Mouse (Mus musculus) heart, adult 2 months (tissue): ENCODE data around the gene Tmprss3. TPM values are rescaled to one million over a fixed set of nuclear protein-coding genes. Genes with fewer than 3 reads are reported as not detected.

Experiments
- DNase-seq, 2 experiments: peaks; one replicate each; pipeline ENCODE4 v3.0.0; 2021
- H3K27ac ChIP-seq: fragments of 200-600 bp; 2 replicates; pipeline ENCODE4 v1.8.1; 2022
- H3K27me3 ChIP-seq: fragments of 200-500 bp; 2 replicates; pipeline ENCODE4 v1.6.1; 2012; ENCODE audit warnings: mild to moderate bottlenecking, low read length, inconsistent platforms, mixed read lengths; ENCODE audit not compliant: control insufficient read depth, insufficient read depth
- H3K36me3 ChIP-seq: fragments of 200-500 bp; 2 replicates; pipeline ENCODE4 v1.6.1; 2012; ENCODE audit warnings: low read length, inconsistent platforms; ENCODE audit not compliant: control insufficient read depth, insufficient read depth
- H3K4me1 ChIP-seq: fragments of 200-500 bp; 2 replicates; pipeline ENCODE4 v1.6.1; 2011; ENCODE audit warnings: low read length; ENCODE audit not compliant: control insufficient read depth, insufficient read depth
- H3K4me3 ChIP-seq: fragments of 200-600 bp; 2 replicates; pipeline ENCODE4 v1.8.1; 2022
- H3K79me2 ChIP-seq: fragments of 200-500 bp; replicated peaks from 2 replicates; pipeline ENCODE4 v1.6.1; 2012; ENCODE audit warnings: mild to moderate bottlenecking, inconsistent platforms, low read length, moderate library complexity, mixed read lengths; ENCODE audit not compliant: control insufficient read depth, insufficient read depth
- H3K9ac ChIP-seq: fragments of 200-500 bp; 2 replicates; pipeline ENCODE4 v1.6.1; 2012; ENCODE audit warnings: low read depth, mild to moderate bottlenecking, control low read depth, inconsistent platforms, low read length, mixed read lengths
- CTCF ChIP-seq: fragments of 200-600 bp; IDR thresholded peaks from 2 replicates; pipeline ENCODE4 v1.8.1; 2022; ENCODE audit warnings: antibody characterized with exemption, mild to moderate bottlenecking, moderate library complexity
- EP300 ChIP-seq: fragments of 200-500 bp; IDR thresholded peaks from 2 replicates; pipeline ENCODE4 v1.6.1; 2011; ENCODE audit warnings: low read depth, low read length, control low read depth; ENCODE audit not compliant: insufficient read depth
- POLR2A ChIP-seq: fragments of 200-500 bp; IDR thresholded peaks from 2 replicates; pipeline ENCODE4 v1.6.1; 2011; ENCODE audit warnings: mild to moderate bottlenecking, low read depth, low read length, control low read depth; ENCODE audit not compliant: insufficient read depth
- WGBS: fragments of 180-500 bp; shearing (Covaris S2); methylation state at CpG from one replicate; pipeline ENCODE4 v1.1.7; 2018; 5-methylcytosine and 5-hydroxymethylcytosine counted together
- intact Hi-C: fragments of 180-260 bp; cut with DNase I; formaldehyde crosslinking; loops from one replicate; pipeline ENCODE4 v1.15.1; 2025
- polyA plus RNA-seq: library from polyadenylated mRNA; depleted of rRNA; stranded (reverse); fragments of >200 nt; gene quantifications from 2 replicates; pipeline ENCODE4 v1.2.3, GENCODE M21; 2012
- total RNA-seq, 2 experiments: library from RNA; stranded (reverse); gene quantifications; 2 replicates each; pipeline ENCODE4 v1.2.3; 2021

Gene Tmprss3
- total and polyA plus RNA-seq, 3 experiments = not detected

DNA sequence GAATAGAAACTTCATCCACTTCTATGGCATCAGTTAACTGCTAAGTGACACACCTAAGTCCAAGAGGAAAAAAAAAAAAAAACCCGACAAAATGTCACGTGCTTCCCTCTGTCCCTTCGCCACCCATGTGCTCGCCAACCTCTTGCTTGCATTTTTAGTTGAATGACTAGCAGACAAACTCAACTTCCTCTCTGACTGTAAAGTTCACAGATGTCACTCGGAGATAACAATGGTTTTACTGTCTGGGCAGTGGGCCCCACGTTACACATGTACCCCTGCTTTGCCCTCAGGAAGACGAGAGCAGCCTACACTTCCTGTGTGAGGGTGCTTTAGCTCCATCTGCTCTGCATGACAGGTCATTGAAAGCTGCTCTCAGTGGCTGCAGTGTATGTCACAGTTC lies 25.1 kb upstream of the Tmprss3 start:
- Histone ChIP-seq H3K4me1 (no peaks in the 10 kb centered on the region), H3K9ac (no peak overlapping the region), H3K27me3 (no peaks in the 10 kb centered on the region), H3K27ac (no peak overlapping the region), H3K79me2 (no peaks in the 10 kb centered on the region), H3K36me3 (no peaks in the 10 kb centered on the region), H3K4me3 (no peak overlapping the region)
- TF ChIP-seq POLR2A (no peak), EP300 (no peak), CTCF (no peak)
- 41% methylated on average over 7 of the region's 7 CpGs for WGBS
- intact Hi-C loops = no loop called here
- DNase-seq = no peak

DNA sequence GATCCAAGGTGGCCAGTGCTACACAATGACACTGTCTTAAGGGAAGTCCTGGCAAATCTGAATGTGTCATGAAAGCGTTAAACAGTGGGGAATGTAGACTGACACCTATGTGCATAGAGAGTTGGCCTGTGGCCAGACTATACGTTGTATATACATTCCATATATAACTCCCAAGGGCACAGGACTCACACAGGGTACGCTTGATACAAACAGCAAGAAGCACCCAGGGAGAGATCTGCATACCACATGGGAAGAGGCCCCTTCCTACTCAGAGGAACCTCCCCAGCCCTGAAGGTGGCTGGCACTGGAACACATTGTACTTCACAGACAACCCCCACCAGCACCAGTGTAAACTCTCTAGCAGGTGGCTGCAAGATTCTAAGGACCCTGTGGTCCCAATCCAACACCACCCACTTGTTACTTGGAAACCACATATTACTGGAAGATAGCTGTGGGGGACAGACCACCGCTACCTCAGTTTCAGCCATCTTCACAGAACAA lies 24.1 kb upstream of the Tmprss3 start:
- intact Hi-C loops = no loop called here
- H3K9ac ChIP-seq = no peak overlapping the region
- DNase-seq = no peak
- TF ChIP-seq EP300 = no peak
- no peak for TF ChIP-seq CTCF
- TF ChIP-seq POLR2A = no peak
- 65% methylated on average over 4 of the region's 4 CpGs for WGBS
- no peaks in the 10 kb centered on the region for H3K79me2 ChIP-seq
- H3K27ac ChIP-seq = no peak overlapping the region
- no peaks in the 10 kb centered on the region for H3K4me1 ChIP-seq
- H3K36me3 ChIP-seq = no peaks in the 10 kb centered on the region
- no peak overlapping the region for H3K4me3 ChIP-seq
- no peaks in the 10 kb centered on the region for H3K27me3 ChIP-seq

DNA sequence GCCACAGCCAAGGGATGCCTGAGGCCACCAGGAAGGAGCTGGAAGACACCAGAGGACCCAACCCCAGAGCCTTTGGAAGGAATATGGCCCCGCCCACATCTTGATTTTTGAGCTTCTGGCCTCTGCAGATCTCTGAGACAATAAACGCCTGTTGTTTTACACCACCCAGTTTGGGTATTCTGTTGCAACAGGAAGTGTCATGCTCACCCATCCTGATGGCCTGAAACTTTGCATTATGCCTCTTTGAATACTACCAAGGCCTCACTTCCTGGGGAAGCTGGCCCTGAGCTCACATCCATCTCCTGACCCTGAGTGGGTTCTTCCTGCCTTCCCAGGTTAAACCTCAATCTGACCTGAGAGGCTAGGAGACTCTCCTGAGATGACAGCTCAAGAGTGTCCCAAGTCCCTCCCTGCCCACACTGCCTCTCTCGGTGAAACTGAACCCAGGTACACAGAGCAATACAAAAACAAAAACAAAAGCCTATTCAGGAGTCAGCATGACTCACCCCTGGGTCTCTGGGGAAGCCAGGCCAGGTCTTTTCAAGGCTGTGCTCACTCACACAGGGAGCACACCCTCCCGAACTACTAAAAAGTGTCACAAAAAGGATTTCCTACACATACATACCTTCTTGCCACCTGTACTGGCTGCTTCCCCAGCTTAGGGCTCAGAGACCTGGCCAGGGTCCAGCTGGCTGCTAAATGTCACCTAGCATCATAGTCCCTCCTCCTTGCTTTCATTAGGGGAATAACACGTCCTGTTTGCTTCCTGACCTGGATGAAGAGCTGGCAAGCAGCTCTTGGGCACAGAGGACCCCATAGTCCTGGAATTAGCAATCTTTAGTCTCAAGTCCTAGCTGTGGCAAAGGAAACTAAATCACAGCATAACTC lies 17.5 kb upstream of the Tmprss3 start:
- Histone ChIP-seq H3K79me2 (no peaks in the 10 kb centered on the region), H3K4me3 (no peak overlapping the region), H3K9ac (no peak overlapping the region), H3K4me1 (no peaks in the 10 kb centered on the region), H3K27ac (no peak overlapping the region), H3K27me3 (no peaks in the 10 kb centered on the region), H3K36me3 (no peaks in the 10 kb centered on the region)
- intact Hi-C loops = no loop called here
- DNase-seq = no peak
- TF ChIP-seq POLR2A (no peak), CTCF (no peak), EP300 (no peak)
- 38% methylated on average over 5 of the region's 5 CpGs for WGBS

DNA sequence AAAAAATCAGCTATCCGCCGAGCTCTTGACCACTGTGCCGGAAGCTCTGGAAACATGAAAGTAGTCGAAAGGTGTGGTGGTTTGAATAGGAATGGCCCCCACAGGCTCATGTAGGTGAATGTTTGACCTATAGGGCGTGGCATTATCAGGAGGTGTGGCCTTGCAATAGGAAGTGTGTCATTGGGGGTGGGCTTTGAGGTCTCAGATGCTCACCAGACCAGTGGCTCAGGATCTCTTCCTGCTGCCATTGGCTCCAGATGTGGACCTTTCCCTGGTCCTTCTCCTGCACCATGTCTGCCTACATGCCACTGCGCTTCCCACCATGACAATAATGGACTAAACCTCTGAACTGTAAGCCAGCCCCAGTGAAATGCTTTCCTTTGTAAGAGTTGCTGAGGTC lies 13.1 kb upstream of the Tmprss3 start:
- no peaks in the 10 kb centered on the region for H3K4me1 ChIP-seq
- intact Hi-C loops = no loop called here
- H3K36me3 ChIP-seq = no peaks in the 10 kb centered on the region
- H3K79me2 ChIP-seq = no peaks in the 10 kb centered on the region
- WGBS = 90% methylated on average over 6 of the region's 6 CpGs
- 0 out of 2 replicates have a peak, but pooled peaks cover 3% of the 10 kb centered on the region for H3K27me3 ChIP-seq
- no peak overlapping the region for H3K4me3 ChIP-seq
- no peak overlapping the region for H3K9ac ChIP-seq
- no peak overlapping the region for H3K27ac ChIP-seq
- no peak for DNase-seq
- TF ChIP-seq EP300 = no peak

DNA sequence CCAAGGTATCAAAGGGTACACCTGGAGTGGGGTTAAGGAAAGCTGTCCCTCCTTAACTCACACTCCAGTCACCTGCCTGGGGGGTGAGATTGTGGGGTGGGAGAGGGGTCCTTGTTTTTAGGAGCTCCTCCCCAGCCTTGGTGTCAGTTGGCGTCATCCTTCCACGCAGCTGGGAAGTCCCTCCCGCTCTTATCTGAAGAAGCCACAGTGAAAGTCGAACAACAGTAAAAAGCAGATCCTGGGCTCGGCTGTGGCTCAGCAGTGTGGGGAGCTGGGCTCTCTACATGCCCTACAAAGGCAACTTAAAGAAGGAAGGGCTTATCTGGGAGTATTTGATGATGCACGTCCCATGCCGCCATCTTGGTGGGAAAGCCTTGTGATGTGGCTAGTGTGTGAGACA lies 11.5 kb upstream of the Tmprss3 start:
- Histone ChIP-seq H3K4me3 (no peak overlapping the region), H3K27me3 (0 out of 2 replicates have a peak, but pooled peaks cover 3% of the 10 kb centered on the region), H3K4me1 (no peaks in the 10 kb centered on the region), H3K79me2 (no peaks in the 10 kb centered on the region), H3K27ac (no peak overlapping the region), H3K36me3 (no peaks in the 10 kb centered on the region), H3K9ac (no peak overlapping the region)
- no peak for DNase-seq
- intact Hi-C loops = no loop called here
- WGBS = 78% methylated on average over 7 of the region's 7 CpGs
- TF ChIP-seq POLR2A = no peak

DNA sequence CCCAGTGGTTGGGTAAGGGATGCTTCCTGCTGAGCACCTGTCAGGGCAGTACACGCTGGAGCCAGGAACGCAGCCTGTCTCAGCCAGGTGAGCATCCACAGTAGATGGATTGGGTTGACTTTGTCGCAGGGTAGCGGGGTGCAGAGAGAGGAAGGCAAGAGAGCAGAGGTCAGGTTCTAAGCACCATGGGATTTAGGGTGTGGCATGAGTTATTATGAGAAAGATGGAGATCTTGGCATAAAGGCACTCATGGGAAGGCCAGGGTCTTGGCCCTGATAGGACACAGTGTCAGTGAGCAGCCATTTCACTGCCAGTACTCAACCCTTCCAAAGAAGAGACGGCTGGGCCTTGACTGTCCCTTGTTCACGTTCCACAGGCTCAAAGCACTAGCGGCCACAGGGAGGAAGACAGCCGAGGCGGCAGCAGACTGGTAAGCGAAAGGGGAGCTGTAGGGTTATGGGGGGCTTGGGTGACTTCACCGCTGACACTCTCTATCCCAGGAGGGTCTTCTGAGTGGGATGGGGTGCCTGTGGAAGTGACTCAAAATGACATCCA lies 10.7 kb upstream of the Tmprss3 start:
- no peak for DNase-seq
- Histone ChIP-seq H3K4me1 (no peaks in the 10 kb centered on the region), H3K79me2 (no peaks in the 10 kb centered on the region), H3K36me3 (no peaks in the 10 kb centered on the region), H3K27me3 (0 out of 2 replicates have a peak, but pooled peaks cover 3% of the 10 kb centered on the region), H3K9ac (no peak overlapping the region), H3K4me3 (no peak overlapping the region), H3K27ac (no peak overlapping the region)
- no peak for TF ChIP-seq CTCF
- no peak for TF ChIP-seq POLR2A
- TF ChIP-seq EP300 = no peak
- intact Hi-C loops = no loop called here
- 91% methylated on average over 11 of the region's 11 CpGs for WGBS
